Mouse (Mus musculus) testis, adult 2 months (tissue): Measurements from ENCODE around the gene Samd8. TPM values are rescaled to one million over a fixed set of nuclear protein-coding genes. Genes with fewer than 3 reads are reported as not detected.
A peak's percentile ranks its signal among the peaks of the same experiment; 100 is the strongest.

Experiments
- H3K27ac ChIP-seq: fragments of 200-500 bp; 2 replicates; pipeline ENCODE4 v1.5.1; 2012; ENCODE audit warnings: low read depth, low read length; ENCODE audit not compliant: control insufficient read depth, insufficient read depth
- H3K27me3 ChIP-seq: fragments of 200-500 bp; 2 replicates; pipeline ENCODE4 v1.6.1; 2012; ENCODE audit warnings: mild to moderate bottlenecking, low read length, moderate library complexity; ENCODE audit not compliant: control insufficient read depth, insufficient read depth
- H3K36me3 ChIP-seq: fragments of 200-500 bp; 2 replicates; pipeline ENCODE4 v1.6.1; 2012; ENCODE audit warnings: mild to moderate bottlenecking, low read length; ENCODE audit not compliant: control insufficient read depth, insufficient read depth
- H3K4me1 ChIP-seq: fragments of 200-500 bp; 2 replicates; pipeline ENCODE4 v1.6.1; 2012; ENCODE audit warnings: low read length; ENCODE audit not compliant: control insufficient read depth, insufficient read depth
- H3K4me3 ChIP-seq: fragments of 200-500 bp; 2 replicates; pipeline ENCODE4 v1.5.1; 2012; ENCODE audit warnings: low read depth, mild to moderate bottlenecking, low read length, moderate library complexity, mixed read lengths; ENCODE audit not compliant: control insufficient read depth
- CTCF ChIP-seq: fragments of 200-500 bp; IDR thresholded peaks from 2 replicates; pipeline ENCODE4 v1.5.1; 2012; ENCODE audit warnings: low read depth, mild to moderate bottlenecking, inconsistent platforms, low read length, moderate library complexity; ENCODE audit not compliant: control insufficient read depth, insufficient read depth, insufficient replicate concordance
- POLR2A ChIP-seq: fragments of 200-500 bp; IDR thresholded peaks from 2 replicates; pipeline ENCODE4 v1.6.1; 2012; ENCODE audit warnings: low read depth, mild to moderate bottlenecking, inconsistent platforms, low read length, moderate library complexity; ENCODE audit not compliant: control insufficient read depth
- polyA plus RNA-seq: library from polyadenylated mRNA; depleted of rRNA; stranded (reverse); fragments of >200 nt; gene quantifications from 2 replicates; pipeline ENCODE4 v1.2.3, GENCODE M21; 2012; rRNA removed

Gene Samd8
- polyA plus RNA-seq, 1 experiment: 118 TPM

DNA sequence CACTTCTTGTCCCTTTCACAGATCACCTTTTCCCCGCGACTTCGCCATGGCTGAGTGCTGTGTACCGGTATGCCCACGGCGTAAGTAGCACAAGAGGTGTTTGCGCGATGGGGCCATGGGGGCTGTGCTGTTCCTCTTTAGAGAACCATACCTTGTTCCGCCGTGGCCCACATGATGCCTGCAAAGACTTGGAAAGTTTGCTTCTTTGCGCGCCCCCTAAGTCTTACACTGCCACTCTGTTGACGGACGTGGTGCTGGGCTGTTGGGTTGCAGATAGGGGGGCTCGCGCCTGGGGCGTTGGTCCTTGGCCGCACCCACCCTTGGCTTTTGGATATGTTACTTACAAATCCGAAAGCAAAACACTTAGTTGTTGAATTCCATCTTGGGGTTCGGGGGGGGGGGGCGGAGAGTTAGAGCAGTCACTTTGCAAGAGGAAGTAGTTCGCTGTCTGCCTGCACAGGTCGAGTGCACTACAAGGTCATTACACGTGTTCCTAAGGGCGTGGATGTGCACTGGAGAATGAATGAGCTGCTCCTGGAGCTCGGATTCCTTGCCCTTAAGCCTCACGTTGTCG lies 81.6 kb downstream of the Samd8 start:
- Histone ChIP-seq H3K4me3 (peak overlapping the region; percentile 97), H3K4me1 (peaks cover 2% of the 10 kb centered on the region), H3K36me3 (peaks cover 3% of the 10 kb centered on the region), H3K27me3 (no peaks in the 10 kb centered on the region), H3K27ac (peak overlapping the region; percentile 98)
- TF ChIP-seq CTCF (no peak), POLR2A (no peak)

DNA sequence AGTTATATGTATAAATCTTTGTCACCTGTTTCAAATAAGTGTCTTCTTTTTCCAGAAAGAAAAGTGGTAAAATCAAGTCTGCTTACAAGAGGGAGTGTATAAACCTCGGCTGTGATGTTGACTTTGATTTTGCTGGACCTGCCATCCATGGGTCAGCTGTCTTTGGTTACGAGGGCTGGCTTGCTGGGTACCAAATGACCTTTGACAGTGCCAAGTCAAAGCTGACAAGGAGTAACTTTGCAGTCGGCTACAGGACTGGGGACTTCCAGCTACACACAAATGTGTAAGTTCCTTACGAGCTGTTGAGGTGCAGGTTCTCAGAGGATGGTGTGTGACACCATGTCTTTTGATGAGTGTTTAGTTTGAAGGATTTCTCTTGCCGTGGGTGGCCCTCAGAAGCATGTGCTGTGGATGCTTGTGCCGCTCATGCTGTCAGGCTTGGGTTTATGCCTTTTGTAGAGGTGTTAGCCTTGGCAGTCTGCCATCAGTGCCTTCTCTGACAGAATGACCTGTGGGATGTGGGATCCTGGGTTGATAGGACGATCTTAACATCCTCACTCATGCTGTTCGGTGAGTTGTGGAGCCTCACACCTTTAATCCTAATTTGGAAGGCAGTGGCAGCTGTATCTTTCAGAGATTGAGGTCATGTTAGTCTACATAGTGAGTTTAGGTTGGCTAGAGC lies 88.1 kb downstream of the Samd8 start:
- Histone ChIP-seq H3K36me3 (peaks cover 6% of the 10 kb centered on the region), H3K27me3 (no peaks in the 10 kb centered on the region)
- TF ChIP-seq CTCF (no peak), POLR2A (no peak)

DNA sequence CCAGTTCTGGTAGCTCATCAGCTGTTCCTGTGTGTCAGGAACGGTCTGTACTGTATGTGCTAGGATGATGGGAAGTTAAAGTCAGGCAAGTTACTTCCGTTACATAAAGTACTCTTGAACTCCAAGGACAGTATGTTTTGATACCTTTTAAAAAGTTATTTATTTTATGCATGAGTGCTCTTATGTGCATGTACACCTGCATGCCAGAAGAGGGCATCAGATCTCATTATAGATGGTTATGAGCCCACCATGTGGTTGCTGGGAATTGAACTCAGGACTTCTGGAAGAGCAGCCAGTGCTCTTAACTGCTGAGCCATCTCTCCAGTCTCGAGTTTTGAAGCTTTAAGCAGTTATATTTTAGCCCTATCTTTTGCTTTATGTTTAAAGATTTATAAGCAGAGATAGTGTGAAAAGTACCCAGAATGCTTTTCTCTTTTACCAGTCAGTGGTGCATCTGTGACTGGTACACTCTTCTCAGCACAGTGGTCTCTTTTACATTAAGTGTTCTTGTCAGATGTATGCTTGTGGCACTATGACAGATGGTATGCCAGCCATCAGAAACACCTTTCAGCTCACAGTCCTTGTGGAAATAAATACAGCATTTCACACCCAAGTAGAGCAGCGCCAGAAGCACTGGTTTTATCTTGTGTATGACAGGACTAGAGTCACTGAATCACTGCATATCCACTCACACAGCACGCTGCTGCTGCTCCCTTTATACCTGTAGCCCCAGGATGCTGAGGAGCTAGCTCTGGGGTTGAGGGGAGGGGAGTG lies 91.7 kb downstream of the Samd8 start:
- Histone ChIP-seq H3K27me3 (no peaks in the 10 kb centered on the region), H3K4me1 (0 out of 2 replicates have a peak, but pooled peaks cover 2% of the 10 kb centered on the region), H3K27ac (no peak overlapping the region), H3K4me3 (no peak overlapping the region), H3K36me3 (peaks cover 6% of the 10 kb centered on the region)
- no peak for TF ChIP-seq CTCF

More for the DNA sequence above, 88.1 kb downstream of the Samd8 start:
- no peaks in the 10 kb centered on the region for H3K4me1 ChIP-seq
- no peak overlapping the region for H3K4me3 ChIP-seq
- H3K27ac ChIP-seq: no peak overlapping the region

DNA sequence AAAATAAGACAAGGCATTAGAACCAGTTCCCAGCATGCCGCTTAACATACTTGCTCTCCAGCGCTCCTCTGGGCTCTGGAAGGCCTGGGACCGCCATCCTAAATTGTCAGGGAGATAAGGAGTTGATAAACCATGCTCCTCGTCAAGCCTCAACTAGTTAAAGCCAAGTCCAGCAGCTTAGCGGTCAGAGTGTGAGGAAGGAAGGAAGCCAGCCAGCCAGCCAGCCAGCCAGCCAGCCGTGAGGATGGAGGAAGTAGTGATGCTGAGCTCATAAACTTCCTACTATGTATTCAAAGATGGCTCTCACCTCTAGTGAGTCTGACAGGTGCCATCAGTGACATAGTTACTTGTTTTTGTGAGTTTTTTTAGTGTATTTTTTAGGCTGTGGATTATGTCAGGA lies 92.9 kb downstream of the Samd8 start:
- Histone ChIP-seq H3K27ac (no peak overlapping the region), H3K27me3 (no peaks in the 10 kb centered on the region), H3K4me3 (no peak overlapping the region), H3K36me3 (peaks cover 4% of the 10 kb centered on the region), H3K4me1 (peaks cover 11% of the 10 kb centered on the region)
- TF ChIP-seq POLR2A (no peak), CTCF (no peak)

DNA sequence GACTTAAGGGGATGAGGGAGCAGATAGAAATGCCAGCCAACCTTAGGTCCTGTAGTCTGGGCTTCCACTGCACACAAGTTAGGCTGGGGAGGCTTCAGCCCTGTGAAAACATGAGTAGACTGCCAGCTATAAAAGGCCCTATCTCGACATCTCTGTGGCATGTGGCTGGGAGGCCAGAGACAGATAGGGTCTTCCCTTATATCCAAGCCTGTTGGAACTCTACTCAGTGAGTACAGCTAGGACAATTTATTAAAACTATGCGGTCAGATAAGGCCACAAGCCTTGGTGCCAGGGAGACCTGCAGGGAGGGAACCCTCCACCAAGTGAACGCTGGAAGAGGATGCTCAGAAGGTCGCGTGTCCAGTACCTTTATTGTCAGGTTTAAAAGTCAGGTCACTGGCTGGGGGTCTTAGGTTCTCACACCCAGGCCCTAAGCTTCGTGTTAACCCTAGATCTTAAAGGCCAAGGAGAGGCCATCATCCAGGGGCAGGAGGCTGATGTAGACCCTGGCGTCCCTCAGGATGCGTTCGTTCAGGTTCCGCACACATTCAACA lies 96.6 kb downstream of the Samd8 start:
- H3K27me3 ChIP-seq: no peaks in the 10 kb centered on the region
- peaks cover 2% of the 10 kb centered on the region for H3K36me3 ChIP-seq
- no peak overlapping the region for H3K27ac ChIP-seq
- TF ChIP-seq POLR2A (no peak), CTCF (0 out of 2 replicates have a peak, but pooled peaks have one; percentile 10)
- no peak overlapping the region for H3K4me3 ChIP-seq
- H3K4me1 ChIP-seq: peaks cover 17% of the 10 kb centered on the region

DNA sequence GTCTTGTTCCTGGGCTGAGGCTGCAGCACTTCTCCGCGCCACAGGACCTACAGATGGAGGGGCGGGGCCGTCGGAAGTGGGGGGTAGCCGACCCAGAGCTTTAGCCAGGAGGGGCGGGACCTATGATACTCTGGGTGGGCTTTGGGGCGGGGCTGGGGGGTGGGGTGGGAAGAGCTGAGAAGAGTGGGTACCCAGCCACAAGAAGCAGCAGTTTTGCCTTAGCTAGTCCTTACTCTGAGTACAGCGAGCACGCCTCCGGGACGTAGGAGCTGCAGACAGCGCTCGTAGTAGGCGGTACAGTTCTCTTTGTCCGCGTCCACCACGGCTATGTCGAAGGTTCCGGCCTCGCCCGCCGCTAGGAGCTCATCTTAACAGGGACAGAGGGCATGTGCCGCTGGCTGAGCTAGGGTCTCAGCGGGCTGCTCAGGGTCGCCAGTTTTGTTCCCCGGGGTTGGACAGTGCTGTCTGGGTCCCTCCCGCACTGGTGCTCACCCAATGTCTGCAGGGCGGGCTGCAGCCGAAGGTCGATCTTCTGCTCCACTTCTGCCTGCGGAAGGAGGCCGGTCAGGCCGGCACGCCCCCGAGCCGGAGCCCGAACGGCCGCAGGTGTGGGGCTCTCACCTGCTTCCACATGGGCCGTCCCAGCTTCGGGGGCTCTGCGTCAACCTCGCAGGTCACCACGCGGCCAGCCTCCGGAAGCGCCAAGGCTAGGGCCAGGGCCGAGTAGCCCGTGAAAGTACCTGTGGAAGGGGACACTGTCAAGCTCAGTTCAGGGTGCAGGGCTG lies 97.2 kb downstream of the Samd8 start:
- Histone ChIP-seq H3K27ac (peak overlapping the region; percentile 27; the same call in 1 of the 2 replicates), H3K36me3 (peaks cover 2% of the 10 kb centered on the region), H3K27me3 (no peaks in the 10 kb centered on the region), H3K4me3 (peak overlapping the region; percentile 88), H3K4me1 (peaks cover 21% of the 10 kb centered on the region)
- TF ChIP-seq POLR2A (0 out of 2 replicates have a peak, but pooled peaks have one; percentile 15), CTCF (peak; percentile 6; the same call in 1 of the 2 replicates)

Other genes starting within 250 kb of the Samd8 start
- gene Dupd1, start 36.0 kb upstream of the Samd8 start, polyA plus RNA-seq: 6.3 and 7.9 TPM in 2 replicates
- 883 and 961 TPM in 2 replicates for gene Dusp13, start 650 bp downstream of the Samd8 start, polyA plus RNA-seq
- gene Vdac2, start 74.7 kb downstream of the Samd8 start, polyA plus RNA-seq: 402 and 429 TPM in 2 replicates
- gene Comtd1, start 98.4 kb downstream of the Samd8 start, polyA plus RNA-seq: 5.9 and 6.4 TPM in 2 replicates
- gene Zfp503, start 239.1 kb downstream of the Samd8 start, polyA plus RNA-seq: 0.43 and 1.4 TPM in 2 replicates